Mouse (Mus musculus) embryonic fibroblast, embryonic 13.5 days (primary cell): ENCODE data around the gene Arid5a.

ENCODE experiments used
- CTCF ChIP-seq: IDR thresholded peaks from 2 replicates; pipeline ENCODE4 v1.5.1; 2011; ENCODE audit warnings: mild to moderate bottlenecking, control low read depth, low read length, moderate library complexity, borderline replicate concordance; ENCODE audit not compliant: insufficient read depth
- POLR2A ChIP-seq: IDR thresholded peaks from 2 replicates; pipeline ENCODE4 v1.6.1; 2011; ENCODE audit warnings: low read depth, mild to moderate bottlenecking, control low read depth, low read length, moderate library complexity

GRCm38 (mm10) chr1:36270666-36271065, 36.9 kb upstream of the Arid5a start:
- TF ChIP-seq POLR2A, result no peak
- no peak for TF ChIP-seq CTCF
